Mouse (Mus musculus): ENCODE measurements around the gene Ptprr. TPM values are rescaled to one million over a fixed set of nuclear protein-coding genes. Genes with fewer than 3 reads are reported as not detected.
A peak's percentile ranks its signal among the peaks of the same experiment; 100 is the strongest.

Ptprr gene
- total RNA-seq, 2 experiments from 2014 or later = 0.74 to 1.6 TPM

DNA sequence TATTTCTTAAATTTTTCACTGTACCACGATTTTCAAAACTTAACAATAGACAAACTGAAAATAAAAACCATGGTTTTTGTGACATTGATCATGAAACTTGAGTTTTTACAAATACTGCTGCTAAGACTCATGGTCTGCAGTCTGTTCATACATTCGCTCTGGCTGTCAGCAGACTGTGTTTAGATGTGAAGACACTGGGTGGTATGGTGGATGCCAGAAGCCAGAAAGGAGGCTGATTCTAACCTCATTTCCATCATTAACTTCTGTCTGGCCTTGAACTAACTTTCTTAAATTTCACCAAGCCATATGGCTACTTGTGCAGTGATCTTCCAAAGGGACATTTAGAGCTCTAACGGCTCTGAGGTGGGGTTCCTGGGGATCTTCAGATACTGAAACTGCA, 112.4 kb downstream of the Ptprr start:
- TF ChIP-seq CTCF (IDR thresholded peaks at IDR 0.05) = no peak
- no peak for DNase-seq
- H3K27ac ChIP-seq = no peak overlapping the region

DNA sequence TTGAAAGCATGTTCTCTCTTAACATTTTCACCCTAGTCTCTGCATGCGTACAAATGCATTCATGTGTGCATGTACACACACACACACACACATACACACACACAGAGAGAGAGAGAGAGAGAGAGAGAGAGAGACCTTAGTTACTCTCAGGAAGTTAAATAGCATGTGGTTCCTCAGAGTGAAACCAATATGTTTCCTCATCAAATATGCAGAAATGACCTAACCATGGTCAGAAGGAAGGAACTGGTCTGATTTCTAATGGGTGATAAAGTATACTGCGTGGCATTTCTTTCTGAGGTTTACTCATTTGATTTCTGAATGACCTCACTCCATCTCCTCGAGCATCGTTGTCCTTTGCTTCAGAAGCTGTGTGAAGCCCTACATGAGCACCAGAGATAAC, 113.2 kb downstream of the Ptprr start:
- no peak for DNase-seq
- intact Hi-C loops (cut with DNase I) = no loop called here
- TF ChIP-seq CTCF (IDR thresholded peaks at IDR 0.05) = no peak
- Histone ChIP-seq H3K27ac (no peak overlapping the region), H3K4me3 (no peak overlapping the region)

More for the DNA sequence above, 112.4 kb downstream of the Ptprr start:
- no peak overlapping the region for H3K4me3 ChIP-seq
- intact Hi-C loops (cut with DNase I) = no loop called here

DNA sequence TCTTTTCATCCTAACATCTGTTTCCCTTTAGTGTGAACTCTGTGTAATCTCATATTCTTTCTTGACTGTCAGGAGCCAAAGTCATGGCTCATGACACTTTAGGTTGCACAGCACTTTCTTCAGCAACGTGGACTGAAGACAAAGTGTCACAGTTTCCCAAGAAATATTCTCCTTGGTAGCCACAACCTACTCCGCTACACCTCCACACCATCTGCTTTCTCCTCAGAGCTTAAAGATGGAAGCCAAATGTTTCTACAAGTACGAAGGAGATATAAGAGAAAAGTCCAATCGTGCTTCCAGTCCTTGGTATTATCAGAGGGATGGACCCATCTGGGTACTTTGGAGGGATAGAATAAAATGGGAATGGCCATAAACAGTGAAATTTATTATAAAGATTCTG, 114.2 kb downstream of the Ptprr start:
- intact Hi-C loops (cut with DNase I) = no loop called here

DNA sequence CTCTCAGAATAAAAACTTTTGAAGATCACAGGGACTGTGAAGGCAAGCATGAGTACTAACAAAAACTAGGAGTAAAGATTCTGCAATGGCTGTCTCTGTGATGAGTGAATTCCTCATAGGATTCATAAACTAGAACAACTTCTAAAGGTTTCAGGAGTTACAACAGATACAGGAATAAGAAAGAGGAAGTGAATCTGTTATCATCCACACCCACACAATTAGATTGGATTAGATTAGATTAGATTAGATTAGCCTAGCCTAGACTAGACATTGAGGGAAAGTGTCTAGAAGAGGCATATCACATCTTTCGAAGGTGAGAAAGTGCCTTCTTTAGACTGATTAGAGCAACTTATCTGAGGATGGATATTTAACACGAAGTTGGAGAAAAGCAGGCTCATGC, 117.2 kb downstream of the Ptprr start:
- Histone ChIP-seq H3K27ac (no peak overlapping the region), H3K4me3 (no peak overlapping the region)
- intact Hi-C loops (cut with DNase I) = no loop called here
- TF ChIP-seq CTCF (IDR thresholded peaks at IDR 0.05) = no peak
- no peak for DNase-seq

More for the DNA sequence above, 114.2 kb downstream of the Ptprr start:
- no peak overlapping the region for H3K4me3 ChIP-seq
- H3K27ac ChIP-seq = no peak overlapping the region
- DNase-seq = no peak
- TF ChIP-seq CTCF (IDR thresholded peaks at IDR 0.05) = no peak

DNA sequence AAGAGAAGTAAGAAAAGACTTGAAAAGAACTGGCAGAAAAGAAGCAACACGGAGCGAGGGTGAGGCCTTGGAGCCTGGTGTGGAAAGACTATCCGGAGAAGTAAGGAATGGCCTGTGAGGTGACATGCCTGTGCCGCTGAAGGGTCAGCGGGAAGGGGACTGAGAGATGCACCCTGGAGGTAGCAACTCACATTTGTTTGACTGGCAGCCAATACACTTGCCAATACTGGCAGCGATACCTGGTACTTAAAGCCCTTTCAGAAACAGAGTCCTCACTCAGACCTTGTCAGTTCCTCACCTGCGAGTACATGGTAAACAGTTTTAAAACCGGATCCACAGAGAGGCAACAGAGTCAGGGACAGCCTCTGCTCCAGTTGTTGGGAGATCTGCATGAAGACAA, 122.2 kb downstream of the Ptprr start:
- no peak for DNase-seq
- intact Hi-C loops (cut with DNase I) = no loop called here
- Histone ChIP-seq H3K27ac (no peak overlapping the region), H3K4me3 (no peak overlapping the region)
- no peak for TF ChIP-seq CTCF (IDR thresholded peaks at IDR 0.05)

DNA sequence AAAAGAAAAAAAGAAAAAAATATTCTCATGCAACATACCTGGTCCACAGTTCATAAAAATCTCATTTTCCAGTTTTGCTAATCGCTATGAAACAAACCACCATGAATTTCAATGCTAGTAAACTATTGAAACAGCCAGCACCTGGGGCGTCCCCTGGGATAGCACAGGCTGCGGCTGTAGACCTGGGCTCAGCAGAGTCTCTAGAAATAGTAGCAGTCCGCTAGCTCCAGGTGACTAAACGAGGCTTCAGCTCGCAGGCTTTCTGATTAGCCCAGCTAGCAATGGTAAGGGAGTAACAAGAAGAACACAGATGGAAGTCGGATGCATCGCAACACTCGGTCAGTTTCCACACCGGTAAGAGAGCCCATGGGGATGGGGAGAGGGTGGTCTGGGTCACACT, 125.7 kb downstream of the Ptprr start:
- no peak for TF ChIP-seq CTCF (IDR thresholded peaks at IDR 0.05)
- no peak for DNase-seq
- Histone ChIP-seq H3K4me3 (no peak overlapping the region), H3K27ac (no peak overlapping the region)
- intact Hi-C loops (cut with DNase I) = no loop called here

DNA sequence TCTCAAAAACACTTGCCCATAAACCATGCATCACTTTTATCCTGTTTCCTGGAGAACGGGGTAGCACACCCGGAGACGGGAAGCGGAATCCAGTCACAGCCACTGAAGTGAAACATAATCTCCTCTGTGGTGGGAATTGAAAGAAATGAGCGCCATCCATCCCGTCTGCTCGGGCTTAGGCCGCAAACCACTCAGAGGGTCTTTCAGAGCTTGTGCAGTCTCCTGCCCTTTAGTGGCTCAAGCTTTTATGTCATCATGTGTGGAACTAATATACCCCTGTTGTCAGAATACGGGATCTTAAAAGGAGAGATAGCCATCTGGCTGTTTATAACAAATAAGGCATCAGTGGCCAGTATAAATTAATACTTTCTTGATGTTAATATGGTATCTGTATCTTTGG, 128.1 kb downstream of the Ptprr start:
- Histone ChIP-seq H3K4me3 (no peak overlapping the region), H3K27ac (no peak overlapping the region)
- no peak for DNase-seq
- intact Hi-C loops (cut with DNase I) = no loop called here
- TF ChIP-seq CTCF (IDR thresholded peaks at IDR 0.05) = no peak

DNA sequence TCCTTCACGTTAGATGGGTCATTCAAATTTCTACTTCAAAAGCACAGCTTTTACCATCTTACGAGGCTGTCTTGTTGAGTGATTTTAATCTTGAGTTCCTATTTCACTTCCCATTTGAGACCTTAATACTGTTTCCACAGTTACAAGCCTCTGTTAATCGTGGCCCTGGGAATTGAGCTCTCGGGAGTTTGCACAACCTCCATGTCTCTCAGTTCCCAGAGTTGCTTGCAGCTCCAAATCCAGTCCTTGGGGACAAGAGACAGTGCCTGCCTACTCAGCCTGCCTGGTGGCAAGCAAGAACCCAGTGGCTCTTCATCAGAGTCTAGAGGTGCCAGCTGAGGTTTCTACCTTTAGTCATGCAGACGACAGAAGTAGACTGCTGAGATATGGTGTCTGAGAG, 136.7 kb downstream of the Ptprr start:
- no peak overlapping the region for H3K4me3 ChIP-seq
- no peak for DNase-seq
- intact Hi-C loops (cut with DNase I) = no loop called here
- no peak for TF ChIP-seq CTCF (IDR thresholded peaks at IDR 0.05)
- H3K27ac ChIP-seq = no peak overlapping the region

DNA sequence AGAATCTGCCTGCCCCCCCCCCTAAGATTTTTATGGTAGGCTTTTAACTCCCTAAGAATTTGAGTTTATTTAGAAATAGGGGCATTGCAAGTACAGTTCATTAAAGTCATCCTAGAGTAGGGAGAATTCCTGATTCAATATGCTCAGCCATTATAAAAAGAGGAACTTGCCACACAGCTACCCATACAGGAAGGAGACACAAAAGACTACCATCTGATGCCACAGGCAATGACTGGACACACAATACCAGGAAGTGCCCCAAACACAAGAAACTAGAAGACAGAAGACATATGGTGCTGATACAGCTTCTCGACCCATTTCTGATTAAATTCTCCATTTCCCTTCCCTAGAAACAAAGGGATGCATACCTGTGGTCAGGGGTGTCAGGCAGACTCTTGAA, 138.7 kb downstream of the Ptprr start:
- no peak for DNase-seq
- no peak overlapping the region for H3K4me3 ChIP-seq
- H3K27ac ChIP-seq = no peak overlapping the region
- intact Hi-C loops (cut with DNase I) = no loop called here
- TF ChIP-seq CTCF (IDR thresholded peaks at IDR 0.05) = no peak

DNA sequence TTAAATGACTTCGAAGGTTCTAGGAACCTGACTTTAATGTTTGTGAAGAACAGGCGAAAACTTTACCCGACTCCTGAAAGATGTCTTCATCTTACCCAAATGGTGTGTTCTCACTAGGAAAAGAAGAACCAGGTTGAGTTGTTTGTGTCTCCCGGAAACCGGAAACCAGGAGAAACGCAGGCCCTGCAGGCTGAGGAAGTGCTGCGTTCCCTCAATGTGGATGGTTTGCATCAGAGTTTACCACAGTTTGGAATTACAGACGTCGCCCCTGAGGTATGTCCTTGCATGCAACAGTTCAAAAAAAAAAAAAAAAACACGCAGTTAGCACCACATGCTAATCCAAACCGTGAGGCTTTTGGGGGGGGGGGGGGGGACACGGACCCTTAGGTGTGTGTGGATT, 144.3 kb downstream of the Ptprr start:
- TF ChIP-seq CTCF (IDR thresholded peaks at IDR 0.05) = no peak
- intact Hi-C loops (cut with DNase I) = no loop called here
- no peak overlapping the region for H3K27ac ChIP-seq
- no peak overlapping the region for H3K4me3 ChIP-seq
- DNase-seq = no peak

DNA sequence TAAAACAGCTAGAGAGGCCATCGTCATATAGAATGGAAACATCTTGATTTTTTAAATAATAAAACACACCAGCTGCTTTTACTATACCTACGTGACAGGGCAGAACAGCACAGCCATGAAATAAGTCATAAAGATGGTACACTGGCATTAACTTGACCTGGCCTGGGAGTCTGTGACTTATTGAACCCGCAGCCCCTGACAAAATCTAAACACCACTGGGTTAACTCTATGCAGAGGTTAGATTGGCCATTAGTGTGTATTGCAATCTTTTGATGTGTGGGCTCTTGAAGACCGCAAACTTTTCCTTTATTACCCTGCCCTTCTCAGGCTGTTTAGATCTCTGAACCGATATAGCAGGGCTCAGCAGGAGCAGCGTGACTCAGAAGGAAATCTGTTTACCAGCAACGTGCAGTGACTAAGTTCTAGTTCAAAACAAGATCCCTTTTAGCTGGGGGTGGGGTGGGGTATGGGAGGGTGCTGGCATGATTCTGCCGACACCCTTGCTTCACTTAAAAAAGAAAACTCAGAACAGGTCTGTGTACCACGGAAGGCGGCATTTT, 157.4 kb downstream of the Ptprr start:
- H3K4me3 ChIP-seq = no peak overlapping the region
- TF ChIP-seq CTCF (IDR thresholded peaks at IDR 0.05) = no peak
- DNase-seq = no peak
- intact Hi-C loops (cut with DNase I) = no loop called here
- H3K27ac ChIP-seq = no peak overlapping the region

DNA sequence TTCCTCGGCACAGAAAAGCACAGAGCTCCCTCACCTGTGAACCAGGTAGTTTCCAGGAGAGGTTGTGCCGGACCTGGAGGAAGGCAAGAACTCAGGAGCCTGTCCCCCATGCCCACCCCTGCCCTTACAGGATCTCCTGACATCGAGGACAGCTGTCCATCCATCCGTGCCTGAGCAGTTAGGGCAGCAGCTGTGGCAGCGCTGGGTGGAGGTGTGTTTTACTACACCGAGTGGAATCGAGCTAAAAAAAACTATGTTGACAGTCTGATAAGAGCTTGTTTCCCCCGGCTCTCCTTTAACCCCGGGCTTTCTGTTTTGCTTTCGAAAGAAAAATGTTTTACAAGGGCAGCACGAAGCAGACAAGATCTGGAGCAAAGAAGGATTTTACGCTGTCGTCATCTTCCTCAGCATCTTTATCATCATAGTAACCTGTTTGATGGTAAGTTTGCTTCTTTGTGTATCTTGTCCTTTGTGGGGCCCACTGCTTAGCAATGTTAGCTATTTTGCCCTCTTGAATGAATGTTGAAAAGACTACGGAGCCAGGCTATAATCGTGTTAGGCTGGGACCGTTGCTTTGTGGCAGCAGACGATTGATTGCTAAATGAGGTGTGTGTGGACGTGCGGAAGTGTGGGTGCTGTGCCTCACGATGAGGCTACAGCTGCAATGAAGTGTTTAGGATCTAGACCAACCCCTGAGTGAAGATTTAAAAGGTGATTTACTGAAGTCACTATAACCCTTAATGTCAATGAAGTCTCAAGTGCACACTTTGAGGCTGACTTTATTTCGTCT, 159.6 kb downstream of the Ptprr start:
- DNase-seq = no peak
- H3K4me3 ChIP-seq = peak overlapping the region; percentile 36
- no peak for TF ChIP-seq CTCF (IDR thresholded peaks at IDR 0.05)
- intact Hi-C loops (cut with DNase I) = no loop called here
- H3K27ac ChIP-seq = no peak overlapping the region

DNA sequence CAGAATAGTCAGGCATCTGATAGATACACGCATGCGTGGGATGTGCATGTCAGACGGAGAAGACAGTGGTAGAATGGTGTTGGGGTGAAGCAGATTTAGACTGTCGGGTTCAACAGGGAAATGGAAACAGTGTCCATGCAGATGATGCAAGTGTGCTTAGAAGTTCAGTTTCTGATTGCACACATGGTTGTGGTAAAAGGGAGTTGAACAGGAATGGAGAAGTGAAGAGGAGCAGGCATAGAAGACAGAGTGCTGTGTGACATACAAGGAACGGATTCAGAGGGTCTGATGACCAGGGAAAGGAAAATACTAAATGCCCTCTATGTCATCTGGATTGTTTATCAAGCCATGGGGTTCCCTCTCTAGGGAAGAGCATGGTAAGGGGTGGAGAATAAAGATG, 163.2 kb downstream of the Ptprr start:
- TF ChIP-seq CTCF (IDR thresholded peaks at IDR 0.05) = no peak
- DNase-seq = no peak
- intact Hi-C loops (cut with DNase I) = no loop called here
- Histone ChIP-seq H3K4me3 (no peak overlapping the region), H3K27ac (no peak overlapping the region)

DNA sequence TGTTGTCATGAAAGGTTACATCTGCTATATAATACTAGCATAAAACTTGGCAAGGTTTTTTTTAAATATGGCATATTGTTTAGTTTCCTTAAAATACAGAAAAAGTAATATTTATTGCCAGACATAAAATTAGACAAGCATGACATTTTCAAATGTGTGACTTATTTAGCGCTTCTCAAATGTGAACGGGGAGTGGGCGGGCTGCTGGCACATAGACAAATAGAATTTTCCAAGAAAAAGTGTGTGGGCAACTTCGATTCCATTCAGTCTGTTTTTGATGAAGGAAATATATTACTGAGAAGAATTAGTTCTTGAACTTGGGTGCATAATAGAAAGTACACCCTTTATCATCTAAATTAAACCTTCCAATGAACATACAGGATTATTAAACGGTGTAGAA, 164.2 kb downstream of the Ptprr start:
- intact Hi-C loops (cut with DNase I) = no loop called here
- TF ChIP-seq CTCF (IDR thresholded peaks at IDR 0.05) = no peak
- Histone ChIP-seq H3K27ac (no peak overlapping the region), H3K4me3 (no peak overlapping the region)
- DNase-seq = no peak
